Mouse (Mus musculus) brain, embryonic 14.5 days (tissue): ENCODE data around the gene Knstrn.

Experiments
- CTCF ChIP-seq: fragments of 200-500 bp; IDR thresholded peaks from 2 replicates; pipeline ENCODE4 v1.5.1; 2012; ENCODE audit warnings: inconsistent platforms, mild to moderate bottlenecking, moderate library complexity, borderline replicate concordance; ENCODE audit not compliant: insufficient read depth, insufficient read length; ENCODE audit errors: extremely low read depth
- POLR2A ChIP-seq: fragments of 200-500 bp; IDR thresholded peaks from 2 replicates; pipeline ENCODE4 v1.6.1; 2012; ENCODE audit warnings: mild to moderate bottlenecking, inconsistent platforms, borderline replicate concordance; ENCODE audit not compliant: poor library complexity, insufficient read depth, insufficient read length, severe bottlenecking; ENCODE audit errors: extremely low read depth

DNA sequence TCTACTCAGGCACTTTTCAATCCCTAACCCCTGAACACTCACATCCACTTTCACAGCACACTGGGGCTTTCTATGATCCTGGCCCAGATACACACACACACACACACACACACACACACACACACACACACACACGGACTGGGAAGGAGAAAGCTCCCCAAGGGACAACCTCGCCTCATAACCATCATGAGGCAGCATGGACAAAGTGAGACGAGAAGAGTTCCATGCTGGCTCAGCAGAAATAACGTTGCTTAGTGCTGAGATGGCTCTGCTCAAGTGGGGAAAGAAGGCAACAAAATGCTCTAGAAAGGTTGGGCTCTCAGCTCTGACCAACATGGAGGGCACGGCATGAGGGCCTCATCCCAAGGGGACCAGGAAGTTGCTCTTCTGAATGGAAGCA lies 27.4 kb downstream of the Knstrn start:
- TF ChIP-seq CTCF: no peak
- TF ChIP-seq POLR2A: no peak
